Mouse (Mus musculus) lung, embryonic 14.5 days (tissue): ENCODE data around the gene Asic3. TPM values are rescaled to one million over a fixed set of nuclear protein-coding genes. Genes with fewer than 3 reads are reported as not detected.

Experiments used
- ATAC-seq: fragments of 200-750 bp; cut with Nextera tagmentation; 2 replicates; pipeline ENCODE4 v1.8.0; 2017; ENCODE audit warnings: mild to moderate bottlenecking, moderate TSS enrichment, moderate library complexity; ENCODE audit not compliant: insufficient read depth
- DNase-seq: peaks from one replicate; pipeline ENCODE4 v3.0.0-alpha.2; 2015
- H3K27ac ChIP-seq: fragments of 300-500 bp; sonication (generic); 2 replicates; pipeline ENCODE4 v1.5.1; 2014; ENCODE audit warnings: low read depth, mild to moderate bottlenecking, moderate library complexity
- H3K27me3 ChIP-seq: fragments of 300-500 bp; sonication (generic); 2 replicates; pipeline ENCODE4 v1.6.1; 2014; ENCODE audit warnings: low read length, control low read depth; ENCODE audit not compliant: insufficient read depth
- H3K36me3 ChIP-seq: fragments of 300-500 bp; sonication (generic); 2 replicates; pipeline ENCODE4 v1.6.1; 2014; ENCODE audit warnings: control low read depth; ENCODE audit not compliant: insufficient read depth
- H3K4me1 ChIP-seq: fragments of 300-500 bp; sonication (generic); 2 replicates; pipeline ENCODE4 v1.6.1; 2014; ENCODE audit warnings: antibody characterized with exemption, control low read depth; ENCODE audit not compliant: insufficient read depth
- H3K4me2 ChIP-seq: fragments of 300-500 bp; sonication (generic); 2 replicates; pipeline ENCODE4 v1.6.1; 2014; ENCODE audit warnings: mild to moderate bottlenecking
- H3K4me3 ChIP-seq: fragments of 300-500 bp; sonication (generic); 2 replicates; pipeline ENCODE4 v1.5.1; 2014; ENCODE audit warnings: low read depth, low read length
- H3K9ac ChIP-seq: fragments of 300-500 bp; sonication (generic); 2 replicates; pipeline ENCODE4 v1.6.1; 2014
- H3K9me3 ChIP-seq: fragments of 300-500 bp; sonication (generic); 2 replicates; pipeline ENCODE4 v1.6.1; 2016; ENCODE audit warnings: low read depth, low read length, control low read depth
- CTCF ChIP-seq: IDR thresholded peaks from 2 replicates; pipeline ENCODE4 v1.5.1; 2016; ENCODE audit warnings: antibody characterized with exemption, low read depth
- WGBS: fragments of 180-500 bp; shearing (Covaris S2); extraction: QIAGEN DNeasy Blood & Tissue Kit; methylation state at CpG from one replicate; pipeline ENCODE4 v1.1.7; 2014; 5-methylcytosine and 5-hydroxymethylcytosine counted together
- polyA plus RNA-seq: library from polyadenylated mRNA; unstranded; fragments of >200 nt; fragmentation: Nextera tagmentation; extraction: Ambion mirVana; gene quantifications from 2 replicates; pipeline ENCODE4 v1.2.1, GENCODE M21; 2014

Asic3 gene
- polyA plus RNA-seq, 1 experiment from 2014 or later: not detected

GRCm38 (mm10) chr5:24426037-24426432 lies 12.8 kb downstream of the Asic3 start:
- H3K36me3 ChIP-seq: peaks cover 25% of the 10 kb centered on the region
- DNase-seq (peak; percentile 42), ATAC-seq (no peak)
- 1% methylated on average over 10 of the region's 10 CpGs for WGBS
- H3K9me3 ChIP-seq: no peaks in the 10 kb centered on the region
- H3K9ac ChIP-seq: peak overlapping the region; percentile 66
- TF ChIP-seq CTCF: no peak; the same call in 1 of the 2 replicates
- H3K4me2 ChIP-seq: peak overlapping the region; percentile 84
- H3K27me3 ChIP-seq: no peaks in the 10 kb centered on the region
- peak overlapping the region; percentile 67 for H3K4me3 ChIP-seq
- H3K27ac ChIP-seq: peak overlapping the region; percentile 93; the same call in 1 of the 2 replicates
- peaks cover 22% of the 10 kb centered on the region for H3K4me1 ChIP-seq

- peak overlapping the region; percentile 66 for H3K9ac ChIP-seq
- no peak for TF ChIP-seq CTCF
- H3K4me1 ChIP-seq: peaks cover 22% of the 10 kb centered on the region
- H3K4me3 ChIP-seq: peak overlapping the region; percentile 67
- peak overlapping the region; percentile 84 for H3K4me2 ChIP-seq
- WGBS: 14% methylated on average over 9 of the region's 9 CpGs
- H3K9me3 ChIP-seq: no peaks in the 10 kb centered on the region
- no peak for ATAC-seq
- peaks cover 25% of the 10 kb centered on the region for H3K36me3 ChIP-seq
- no peaks in the 10 kb centered on the region for H3K27me3 ChIP-seq
- H3K27ac ChIP-seq: peak overlapping the region; percentile 58; the same call in 1 of the 2 replicates
- peak; percentile 29 for DNase-seq
Observed at GRCm38 (mm10) chr5:24426556-24427284, 13.5 kb downstream of the Asic3 start.

- H3K9ac ChIP-seq: peak overlapping the region; percentile 20; the same call in 1 of the 2 replicates
- H3K4me2 ChIP-seq: peak overlapping the region; percentile 84
- no peaks in the 10 kb centered on the region for H3K27me3 ChIP-seq
- no peak for ATAC-seq
- H3K4me1 ChIP-seq: peaks cover 22% of the 10 kb centered on the region
- peak overlapping the region; percentile 58; the same call in 1 of the 2 replicates for H3K27ac ChIP-seq
- no peak for TF ChIP-seq CTCF
- peaks cover 30% of the 10 kb centered on the region for H3K36me3 ChIP-seq
- WGBS: 26% methylated on average over 12 of the region's 12 CpGs
- DNase-seq: no peak
- peak overlapping the region; percentile 67; the same call in 1 of the 2 replicates for H3K4me3 ChIP-seq
- no peaks in the 10 kb centered on the region for H3K9me3 ChIP-seq
Observed at GRCm38 (mm10) chr5:24427285-24427633, 14.1 kb downstream of the Asic3 start.

GRCm38 (mm10) chr5:24427981-24428402 lies 14.8 kb downstream of the Asic3 start:
- TF ChIP-seq CTCF: no peak
- no peak for ATAC-seq
- peak; percentile 66 for DNase-seq
- H3K36me3 ChIP-seq: peaks cover 38% of the 10 kb centered on the region
- H3K4me3 ChIP-seq: peak overlapping the region; percentile 20
- H3K9ac ChIP-seq: no peak overlapping the region
- no peaks in the 10 kb centered on the region for H3K9me3 ChIP-seq
- H3K27me3 ChIP-seq: no peaks in the 10 kb centered on the region
- peak overlapping the region; percentile 67 for H3K27ac ChIP-seq
- peaks cover 22% of the 10 kb centered on the region for H3K4me1 ChIP-seq
- WGBS: 14% methylated on average over 15 of the region's 15 CpGs
- peak overlapping the region; percentile 84 for H3K4me2 ChIP-seq

GRCm38 (mm10) chr5:24428596-24428995 lies 15.4 kb downstream of the Asic3 start:
- Histone ChIP-seq H3K27ac (peak overlapping the region; percentile 67; the same call in 1 of the 2 replicates), H3K4me2 (peak overlapping the region; percentile 84), H3K9ac (no peak overlapping the region), H3K4me1 (peaks cover 22% of the 10 kb centered on the region), H3K27me3 (no peaks in the 10 kb centered on the region), H3K9me3 (no peaks in the 10 kb centered on the region), H3K4me3 (peak overlapping the region; percentile 20), H3K36me3 (peaks cover 43% of the 10 kb centered on the region)
- DNase-seq: no peak
- no peak for ATAC-seq
- peak; percentile 19; the same call in 1 of the 2 replicates for TF ChIP-seq CTCF
- WGBS: 20% methylated on average over 9 of the region's 9 CpGs

GRCm38 (mm10) chr5:24433993-24434392 lies 20.8 kb downstream of the Asic3 start:
- no peak for DNase-seq
- Histone ChIP-seq H3K4me3 (no peak overlapping the region), H3K27me3 (no peaks in the 10 kb centered on the region), H3K4me1 (no peaks in the 10 kb centered on the region), H3K9me3 (no peaks in the 10 kb centered on the region), H3K9ac (no peak overlapping the region), H3K27ac (no peak overlapping the region), H3K36me3 (peaks cover 90% of the 10 kb centered on the region), H3K4me2 (no peak overlapping the region)
- 86% methylated on average over 8 of the region's 8 CpGs for WGBS
- no peak for TF ChIP-seq CTCF
- no peak for ATAC-seq

GRCm38 (mm10) chr5:24441187-24441586 lies 28.0 kb downstream of the Asic3 start:
- WGBS: 90% methylated on average over 8 of the region's 8 CpGs
- H3K9ac ChIP-seq: no peak overlapping the region
- peaks cover 14% of the 10 kb centered on the region; the same call in 1 of the 2 replicates for H3K4me1 ChIP-seq
- no peak overlapping the region for H3K4me2 ChIP-seq
- no peaks in the 10 kb centered on the region for H3K27me3 ChIP-seq
- DNase-seq (no peak), ATAC-seq (no peak)
- H3K27ac ChIP-seq: no peak overlapping the region
- H3K36me3 ChIP-seq: peaks cover 65% of the 10 kb centered on the region
- H3K9me3 ChIP-seq: no peaks in the 10 kb centered on the region
- TF ChIP-seq CTCF: no peak
- H3K4me3 ChIP-seq: no peak overlapping the region
